Mouse (Mus musculus) liver, embryonic 12.5 days (tissue): ENCODE data around the gene Scd2. TPM values are rescaled to one million over a fixed set of nuclear protein-coding genes. Genes with fewer than 3 reads are reported as not detected.
"Not testable (repeated sequence)": the region's sequence is repeated elsewhere in the genome, so short reads cannot be mapped to it uniquely, and the experiment has no call there.

Source experiments
- ATAC-seq: fragments of 200-750 bp; cut with Nextera tagmentation; 2 replicates; pipeline ENCODE4 v1.8.0; 2017; ENCODE audit warnings: moderate number of reproducible peaks, mild to moderate bottlenecking, moderate library complexity
- H3K27ac ChIP-seq: fragments of 300-500 bp; sonication (generic); 2 replicates; pipeline ENCODE4 v1.5.1; 2016; ENCODE audit warnings: mild to moderate bottlenecking
- H3K27me3 ChIP-seq: fragments of 300-500 bp; sonication (generic); replicated peaks from 2 replicates; pipeline ENCODE4 v1.6.1; 2016; ENCODE audit warnings: mild to moderate bottlenecking, moderate library complexity
- H3K36me3 ChIP-seq: fragments of 300-500 bp; sonication (generic); 2 replicates; pipeline ENCODE4 v1.6.1; 2016; ENCODE audit warnings: mild to moderate bottlenecking, moderate library complexity
- H3K4me1 ChIP-seq: fragments of 300-500 bp; sonication (generic); 2 replicates; pipeline ENCODE4 v1.6.1; 2016
- H3K4me2 ChIP-seq: fragments of 300-500 bp; sonication (generic); 2 replicates; pipeline ENCODE4 v1.6.1; 2016; ENCODE audit warnings: mild to moderate bottlenecking, moderate library complexity
- H3K4me3 ChIP-seq: fragments of 300-500 bp; sonication (generic); 2 replicates; pipeline ENCODE4 v1.5.1; 2016; ENCODE audit warnings: mild to moderate bottlenecking, moderate library complexity
- H3K9ac ChIP-seq: fragments of 300-500 bp; sonication (generic); 2 replicates; pipeline ENCODE4 v1.6.1; 2016; ENCODE audit warnings: mild to moderate bottlenecking, moderate library complexity
- H3K9me3 ChIP-seq: fragments of 300-500 bp; sonication (generic); replicated peaks from 2 replicates; pipeline ENCODE4 v1.6.1; 2016; ENCODE audit warnings: mild to moderate bottlenecking, moderate library complexity
- WGBS: fragments of 180-500 bp; shearing (Covaris S2); methylation state at CpG from one replicate; pipeline ENCODE4 v1.1.7; 2016; ENCODE audit not compliant: insufficient replicate concordance; 5-methylcytosine and 5-hydroxymethylcytosine counted together
- polyA plus RNA-seq: library from polyadenylated mRNA; unstranded; fragments of >200 nt; fragmentation: Nextera tagmentation; extraction: Ambion mirVana; gene quantifications from 2 replicates; pipeline ENCODE4 v1.2.1, GENCODE M21; 2016

Scd2 gene
- polyA plus RNA-seq, 1 experiment from 2014 or later = 136 TPM

DNA sequence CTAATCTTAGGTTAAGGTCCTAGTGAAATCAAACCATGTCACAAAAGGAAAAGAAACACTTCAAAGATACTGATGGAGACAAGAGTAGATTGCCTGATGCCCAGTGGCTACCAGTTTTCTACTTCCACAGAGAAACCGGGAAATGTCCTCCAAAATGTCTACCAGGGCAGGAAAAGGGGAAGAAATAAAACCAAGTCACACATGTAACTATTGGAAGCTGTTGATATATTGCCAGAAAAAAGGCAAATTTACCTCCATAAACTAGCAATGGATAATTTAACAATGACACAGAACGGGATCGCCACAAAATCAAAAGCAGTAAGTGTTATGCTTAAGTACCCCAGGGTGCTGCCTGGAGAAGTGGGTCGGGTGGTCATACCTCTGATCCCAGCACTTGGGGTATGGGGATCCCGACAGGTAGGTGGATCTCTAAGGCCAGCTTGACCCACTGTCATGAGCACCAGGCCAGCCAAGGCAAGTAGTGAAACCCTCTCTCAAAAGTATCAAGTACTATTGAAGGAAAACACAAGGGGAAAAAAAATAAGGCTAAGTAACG lies 14.5 kb downstream of the Scd2 start:
- Histone ChIP-seq H3K9ac (no peak overlapping the region), H3K4me1 (peaks cover 20% of the 10 kb centered on the region), H3K36me3 (peaks cover 66% of the 10 kb centered on the region), H3K4me2 (no peak overlapping the region), H3K9me3 (no peaks in the 10 kb centered on the region), H3K27ac (no peak overlapping the region), H3K27me3 (no peaks in the 10 kb centered on the region), H3K4me3 (no peak overlapping the region)
- ATAC-seq = no peak
- WGBS = 76% methylated on average over 6 of the region's 6 CpGs

DNA sequence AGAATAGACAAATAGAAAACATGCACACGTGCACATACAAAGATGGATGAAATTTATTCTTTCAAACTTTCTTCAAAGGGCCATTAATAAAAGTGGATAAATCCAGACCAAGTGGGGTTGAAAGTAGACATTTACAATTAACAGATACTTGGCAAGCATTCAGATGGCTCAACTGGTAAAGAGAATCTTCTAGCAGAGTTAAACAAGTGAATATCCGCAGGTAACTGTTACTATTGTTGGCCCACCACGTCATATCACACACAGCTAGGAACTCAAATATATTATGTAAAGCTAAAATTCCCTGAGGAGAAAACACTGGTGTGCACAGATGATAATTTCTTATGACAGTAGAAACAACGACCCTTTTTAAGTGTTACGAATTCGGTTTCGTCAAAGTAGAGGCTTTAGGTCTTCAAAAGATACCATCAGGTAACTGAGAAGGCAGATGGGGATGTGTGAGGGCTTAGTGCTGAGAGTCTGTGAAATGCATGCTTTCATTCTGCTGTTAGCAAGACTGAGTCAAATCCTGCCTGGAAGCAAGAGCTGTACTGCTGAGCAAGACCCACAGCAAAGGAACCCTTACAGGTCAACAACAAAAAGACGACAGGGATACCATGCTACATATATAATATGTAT lies 15.3 kb downstream of the Scd2 start:
- no peak for ATAC-seq

GRCm38 (mm10) chr19:44309351-44310154 lies 16.1 kb downstream of the Scd2 start:
- Histone ChIP-seq H3K27ac (no peak overlapping the region), H3K4me3 (no peak overlapping the region), H3K4me2 (no peak overlapping the region), H3K36me3 (peaks cover 50% of the 10 kb centered on the region), H3K4me1 (peaks cover 28% of the 10 kb centered on the region), H3K9me3 (no peaks in the 10 kb centered on the region), H3K9ac (no peak overlapping the region), H3K27me3 (no peaks in the 10 kb centered on the region)
- 78% methylated on average over 12 of the region's 12 CpGs for WGBS
- no peak for ATAC-seq

More for the DNA sequence above, 15.3 kb downstream of the Scd2 start:
- no peak overlapping the region for H3K4me3 ChIP-seq
- no peak overlapping the region for H3K4me2 ChIP-seq
- no peak overlapping the region for H3K27ac ChIP-seq
- peaks cover 59% of the 10 kb centered on the region for H3K36me3 ChIP-seq
- peaks cover 20% of the 10 kb centered on the region for H3K4me1 ChIP-seq
- no peaks in the 10 kb centered on the region for H3K27me3 ChIP-seq
- no peaks in the 10 kb centered on the region for H3K9me3 ChIP-seq
- 79% methylated on average over 8 of the region's 8 CpGs for WGBS
- H3K9ac ChIP-seq = no peak overlapping the region

- not testable (repeated sequence) for H3K9ac ChIP-seq, H3K27ac ChIP-seq, H3K4me3 ChIP-seq, H3K4me2 ChIP-seq, H3K27me3 ChIP-seq, H3K9me3 ChIP-seq, ATAC-seq
- peaks cover 35% of the 10 kb centered on the region for H3K4me1 ChIP-seq
- H3K36me3 ChIP-seq = peaks cover 44% of the 10 kb centered on the region
- WGBS = 66% methylated on average over 1 of the region's 1 CpGs
Measured at GRCm38 (mm10) chr19:44310155-44310575, 16.7 kb downstream of the Scd2 start.

GRCm38 (mm10) chr19:44310814-44311213 lies 17.3 kb downstream of the Scd2 start:
- H3K4me3 ChIP-seq = no peak overlapping the region
- peaks cover 38% of the 10 kb centered on the region for H3K4me1 ChIP-seq
- peaks cover 38% of the 10 kb centered on the region for H3K36me3 ChIP-seq
- no peak overlapping the region for H3K4me2 ChIP-seq
- 63% methylated on average over 5 of the region's 5 CpGs for WGBS
- H3K9ac ChIP-seq = no peak overlapping the region
- 0 out of 2 replicates have a peak, but pooled peaks cover 3% of the 10 kb centered on the region for H3K27me3 ChIP-seq
- no peak overlapping the region for H3K27ac ChIP-seq
- no peak for ATAC-seq
- H3K9me3 ChIP-seq = no peaks in the 10 kb centered on the region

- Histone ChIP-seq H3K36me3 (peaks cover 31% of the 10 kb centered on the region), H3K4me3 (no peak overlapping the region), H3K27ac (no peak overlapping the region), H3K4me1 (peaks cover 43% of the 10 kb centered on the region), H3K9me3 (no peaks in the 10 kb centered on the region), H3K27me3 (0 out of 2 replicates have a peak, but pooled peaks cover 3% of the 10 kb centered on the region), H3K4me2 (no peak overlapping the region), H3K9ac (no peak overlapping the region)
- no peak for ATAC-seq
- WGBS = 76% methylated on average over 8 of the region's 8 CpGs
Measured at GRCm38 (mm10) chr19:44311306-44312006, 18.0 kb downstream of the Scd2 start.

GRCm38 (mm10) chr19:44312007-44312360 lies 18.5 kb downstream of the Scd2 start:
- Histone ChIP-seq H3K9ac (no peak overlapping the region), H3K4me2 (no peak overlapping the region), H3K9me3 (no peaks in the 10 kb centered on the region), H3K4me1 (peaks cover 48% of the 10 kb centered on the region), H3K27ac (no peak overlapping the region), H3K36me3 (peaks cover 26% of the 10 kb centered on the region), H3K27me3 (0 out of 2 replicates have a peak, but pooled peaks cover 3% of the 10 kb centered on the region), H3K4me3 (no peak overlapping the region)
- 43% methylated on average over 4 of the region's 4 CpGs for WGBS
- no peak for ATAC-seq

DNA sequence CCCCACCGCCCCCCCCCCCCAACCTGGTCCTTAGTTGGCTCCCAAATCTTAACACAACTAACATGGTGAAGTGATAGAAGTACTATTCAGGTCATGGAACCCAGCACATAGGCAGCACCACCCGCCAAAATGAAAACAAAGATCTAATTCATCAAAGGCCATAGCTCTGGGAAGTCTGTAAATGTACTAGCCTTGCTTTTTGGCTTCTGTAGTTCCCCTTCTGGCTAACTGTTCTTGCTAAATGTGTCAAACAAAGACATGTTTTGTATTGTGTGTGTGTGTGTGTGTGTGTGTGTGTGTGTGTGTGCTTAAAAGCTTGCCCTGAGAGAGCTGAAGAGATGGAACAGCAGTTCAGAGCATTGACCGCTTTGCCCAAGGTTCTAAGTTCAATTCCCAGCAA lies 19.6 kb downstream of the Scd2 start:
- ATAC-seq = no peak
- no peak overlapping the region for H3K9ac ChIP-seq
- H3K27me3 ChIP-seq = 0 out of 2 replicates have a peak, but pooled peaks cover 3% of the 10 kb centered on the region
- WGBS = 66% methylated on average over 3 of the region's 3 CpGs
- no peak overlapping the region for H3K27ac ChIP-seq
- H3K36me3 ChIP-seq = peaks cover 15% of the 10 kb centered on the region
- H3K4me1 ChIP-seq = peaks cover 48% of the 10 kb centered on the region
- H3K4me3 ChIP-seq = no peak overlapping the region
- no peaks in the 10 kb centered on the region for H3K9me3 ChIP-seq
- H3K4me2 ChIP-seq = no peak overlapping the region

DNA sequence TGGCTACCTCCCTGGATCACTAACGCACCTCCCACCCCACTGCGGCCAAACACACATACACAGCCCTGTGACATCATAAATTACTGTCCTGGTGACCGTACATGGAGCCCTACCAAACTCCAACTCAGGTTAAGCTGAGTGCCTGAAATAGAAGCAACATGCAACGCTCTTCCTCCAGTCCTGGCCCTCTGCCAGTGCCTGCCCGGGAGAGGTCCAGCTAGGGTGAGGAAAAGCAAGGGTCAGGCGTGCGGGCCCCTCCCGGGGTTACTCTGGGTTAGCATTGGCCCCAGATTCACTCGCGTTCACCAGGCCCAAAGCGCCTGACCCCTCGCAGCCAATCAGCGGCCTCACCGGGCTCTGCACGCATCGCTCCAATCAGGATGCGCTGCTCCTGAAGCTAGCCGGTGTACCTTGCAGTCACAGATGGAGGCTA lies 20.9 kb downstream of the Scd2 start:
- 0 out of 2 replicates have a peak, but pooled peaks cover 5% of the 10 kb centered on the region for H3K9me3 ChIP-seq
- peak overlapping the region; percentile 81 for H3K4me2 ChIP-seq
- peak overlapping the region; percentile 41 for H3K27ac ChIP-seq
- H3K4me3 ChIP-seq = peak overlapping the region; percentile 57
- peaks cover 48% of the 10 kb centered on the region for H3K4me1 ChIP-seq
- H3K9ac ChIP-seq = peak overlapping the region; percentile 40
- WGBS = 3% methylated on average over 18 of the region's 18 CpGs
- H3K36me3 ChIP-seq = peaks cover 2% of the 10 kb centered on the region
- peak; percentile 89 for ATAC-seq
- 0 out of 2 replicates have a peak, but pooled peaks cover 3% of the 10 kb centered on the region for H3K27me3 ChIP-seq

- H3K4me3 ChIP-seq = peak overlapping the region; percentile 57
- H3K4me1 ChIP-seq = peaks cover 48% of the 10 kb centered on the region
- no peaks in the 10 kb centered on the region for H3K36me3 ChIP-seq
- WGBS = 3% methylated on average over 11 of the region's 11 CpGs
- peak; percentile 34; the same call in 1 of the 2 replicates for ATAC-seq
- H3K9me3 ChIP-seq = 0 out of 2 replicates have a peak, but pooled peaks cover 5% of the 10 kb centered on the region
- peak overlapping the region; percentile 40 for H3K9ac ChIP-seq
- H3K4me2 ChIP-seq = peak overlapping the region; percentile 81
- H3K27me3 ChIP-seq = 0 out of 2 replicates have a peak, but pooled peaks cover 3% of the 10 kb centered on the region
- peak overlapping the region; percentile 41; the same call in 1 of the 2 replicates for H3K27ac ChIP-seq
Measured at GRCm38 (mm10) chr19:44314871-44315414, 21.5 kb downstream of the Scd2 start.

DNA sequence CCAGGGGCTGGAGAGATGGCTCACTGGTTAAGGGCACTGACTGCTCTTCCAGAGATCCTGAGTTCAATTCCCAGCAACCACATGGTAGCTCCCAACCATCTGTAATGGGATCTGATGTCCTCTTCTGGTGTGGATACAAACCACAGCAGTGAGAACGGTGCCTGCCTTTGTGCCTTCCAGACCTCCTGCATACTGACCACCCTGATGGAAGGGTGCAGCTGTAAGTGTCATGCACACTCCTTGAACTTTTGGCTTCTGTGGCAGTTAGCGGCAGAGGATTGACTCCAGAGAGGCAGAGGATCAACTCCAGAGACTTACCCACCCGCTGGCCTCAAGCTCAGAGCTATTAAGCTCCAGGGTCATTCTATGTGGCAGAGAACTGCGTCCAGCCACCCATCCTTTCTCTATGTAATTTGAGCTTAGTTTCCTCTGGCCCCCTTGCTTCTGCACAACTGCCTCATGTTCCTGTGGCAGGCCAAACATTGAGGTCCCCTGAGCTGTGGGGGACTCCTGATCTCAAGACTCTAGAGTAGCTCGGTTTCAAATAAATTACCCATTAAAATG lies 23.4 kb downstream of the Scd2 start:
- Histone ChIP-seq H3K9me3 (0 out of 2 replicates have a peak, but pooled peaks cover 5% of the 10 kb centered on the region), H3K4me3 (no peak overlapping the region), H3K27me3 (0 out of 2 replicates have a peak, but pooled peaks cover 3% of the 10 kb centered on the region), H3K4me2 (no peak overlapping the region), H3K27ac (no peak overlapping the region), H3K4me1 (peaks cover 34% of the 10 kb centered on the region), H3K9ac (no peak overlapping the region), H3K36me3 (no peaks in the 10 kb centered on the region)
- no peak for ATAC-seq
- 55% methylated on average over 5 of the region's 5 CpGs for WGBS
